Mouse (Mus musculus) G1E-ER4 (cell line): ENCODE data around the gene Mfsd2b. TPM values are rescaled to one million over a fixed set of nuclear protein-coding genes. Genes with fewer than 3 reads are reported as not detected.
A peak's percentile ranks its signal among the peaks of the same experiment; 100 is the strongest.

Experiments used
- GATA1 ChIP-seq: IDR thresholded peaks from one replicate; pipeline ENCODE4 v1.8.0; 2012; ENCODE audit warnings: low read length, inconsistent platforms
- polyA plus RNA-seq: library from polyadenylated mRNA; stranded (reverse); fragments of >175 nt; gene quantifications from 2 replicates; pipeline ENCODE4 v1.2.3, GENCODE M21; 2012

Mfsd2b gene
- polyA plus RNA-seq = 171 and 223 TPM in 2 replicates

GRCm38 (mm10) chr12:4874161-4874927 is at the start of gene Mfsd2b:
TSS of gene Mfsd2b (minus strand) at chr12:4874359.
- TF ChIP-seq GATA1 = peak; percentile 77

- no peak for TF ChIP-seq GATA1
These were observed 43.8 kb upstream of the Mfsd2b start for GRCm38 (mm10) chr12:4917805-4918591.

GRCm38 (mm10) chr12:4916994-4917804 is 43.0 kb upstream of the Mfsd2b start, which contains the start of gene Atad2b:
TSS of gene Atad2b (plus strand) at chr12:4917353.
- no peak for TF ChIP-seq GATA1

GRCm38 (mm10) chr12:4914944-4915343 is 40.8 kb upstream of the Mfsd2b start:
- TF ChIP-seq GATA1 = no peak

- TF ChIP-seq GATA1 = no peak
These were observed 40.3 kb upstream of the Mfsd2b start for GRCm38 (mm10) chr12:4914441-4914840.

- no peak for TF ChIP-seq GATA1
These were observed 37.6 kb upstream of the Mfsd2b start for GRCm38 (mm10) chr12:4911716-4912115.

GRCm38 (mm10) chr12:4908391-4908790 is 34.2 kb upstream of the Mfsd2b start:
- no peak for TF ChIP-seq GATA1

- TF ChIP-seq GATA1 = no peak
These were observed 33.1 kb upstream of the Mfsd2b start, which contains the start of gene Ubxn2a for GRCm38 (mm10) chr12:4906951-4907906. TSS of gene Ubxn2a (minus strand) at chr12:4907705.

GRCm38 (mm10) chr12:4906476-4906875 is 32.3 kb upstream of the Mfsd2b start:
- TF ChIP-seq GATA1 = no peak

GRCm38 (mm10) chr12:4905946-4906345 is 31.8 kb upstream of the Mfsd2b start:
- no peak for TF ChIP-seq GATA1

- TF ChIP-seq GATA1 = no peak
These were observed 23.9 kb upstream of the Mfsd2b start for GRCm38 (mm10) chr12:4898024-4898423.

GRCm38 (mm10) chr12:4889891-4890290 is 15.7 kb upstream of the Mfsd2b start:
- no peak for TF ChIP-seq GATA1

GRCm38 (mm10) chr12:4889251-4889650 is 15.1 kb upstream of the Mfsd2b start:
- no peak for TF ChIP-seq GATA1

- TF ChIP-seq GATA1 = no peak
These were observed 14.6 kb upstream of the Mfsd2b start for GRCm38 (mm10) chr12:4888739-4889138.
